Comparison of ENCODE assay signal across 8 mouse cellular contexts in the genomic region with DNA sequence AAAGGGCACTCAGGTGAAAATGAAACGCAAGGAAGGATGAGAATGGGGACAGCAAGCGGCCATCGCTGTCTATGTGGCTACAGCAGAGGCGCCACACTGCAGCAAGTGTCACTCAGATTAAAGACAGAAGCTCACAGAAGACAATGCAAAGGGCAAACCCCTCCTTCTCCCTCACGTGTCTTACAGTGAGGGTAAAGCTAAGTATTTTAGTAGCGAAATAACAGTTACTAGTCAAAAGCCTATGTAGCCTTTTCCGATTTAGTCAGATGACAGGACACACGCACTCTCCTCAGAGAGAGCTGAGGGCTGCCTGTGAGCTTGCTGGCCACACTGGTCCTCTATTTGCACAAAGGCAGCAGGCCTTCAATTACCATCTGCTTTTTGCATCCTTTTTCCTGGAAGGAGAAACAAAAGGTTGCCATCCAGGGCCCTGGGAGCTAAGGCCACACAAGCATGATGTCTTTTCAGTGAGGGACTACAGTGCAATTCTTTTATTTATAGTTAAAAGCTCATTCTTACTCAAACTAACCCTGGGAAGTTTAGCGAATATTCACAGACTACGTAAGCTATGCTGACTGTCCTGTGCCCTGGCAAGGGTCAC. TPM values are rescaled to one million over a fixed set of nuclear protein-coding genes. Genes with fewer than 3 reads are reported as not detected.
DNase-seq lines count a peak whose midpoint lies in the region; ATAC-seq and TF ChIP-seq lines count a peak whose summit lies in the region.

No protein-coding gene starts in this region.

- peak overlapping the region; percentile 51 for H3K27ac ChIP-seq in layer of hippocampus, adult 2 months
- H3K27ac ChIP-seq in forebrain, embryonic 11.5 days (ENCODE audit: low read depth, low read length), result peak overlapping the region; percentile 8; the same call in 1 of the 2 replicates
- peak overlapping the region; percentile 52 for H3K27ac ChIP-seq in intestine, embryonic 15.5 days
- H3K27ac ChIP-seq in neural tube, embryonic 15.5 days (replicated peaks), result peak overlapping the region; percentile 78

- no peak overlapping the region for H3K4me2 ChIP-seq in forebrain, embryonic 11.5 days (ENCODE audit: low read depth, low read length, severe bottlenecking)
- H3K4me2 ChIP-seq in intestine, embryonic 15.5 days (replicated peaks), result 0 out of 2 replicates have a peak overlapping the region, but pooled peaks have one; percentile 12
- H3K4me2 ChIP-seq in neural tube, embryonic 15.5 days, result no peak overlapping the region

- no peak overlapping the region for H3K4me3 ChIP-seq in layer of hippocampus, adult 2 months
- no peak overlapping the region for H3K4me3 ChIP-seq in forebrain, embryonic 11.5 days (ENCODE audit: low read depth, low read length)
- no peak overlapping the region for H3K4me3 ChIP-seq in intestine, embryonic 15.5 days (replicated peaks)
- no peak overlapping the region for H3K4me3 ChIP-seq in neural tube, embryonic 15.5 days (replicated peaks)

- H3K36me3 ChIP-seq in forebrain, embryonic 11.5 days (ENCODE audit: control insufficient read depth, insufficient read depth, low read length), result peaks cover 6% of the 10 kb centered on the region; the same call in 1 of the 2 replicates
- H3K36me3 ChIP-seq in intestine, embryonic 15.5 days, result peaks cover 18% of the 10 kb centered on the region
- H3K36me3 ChIP-seq in neural tube, embryonic 15.5 days, result peaks cover 53% of the 10 kb centered on the region

- peak; percentile 28; the same call in 1 of the 2 replicates for ATAC-seq in forebrain, embryonic 11.5 days (replicated peaks; ENCODE audit: low FRiP score)
- ATAC-seq in intestine, embryonic 15.5 days, result no peak
- ATAC-seq in neural tube, embryonic 15.5 days (ENCODE audit: low FRiP score), result peak; percentile 39; the same call in 1 of the 2 replicates

- no peak for TF ChIP-seq CTCF in layer of hippocampus, adult 2 months (conservative IDR thresholded peaks at IDR 0.05)

- H3K27me3 ChIP-seq in forebrain, embryonic 11.5 days (ENCODE audit: control insufficient read depth, insufficient read depth, low read length), result no peaks in the 10 kb centered on the region
- H3K27me3 ChIP-seq in intestine, embryonic 15.5 days (replicated peaks), result no peaks in the 10 kb centered on the region
- no peaks in the 10 kb centered on the region for H3K27me3 ChIP-seq in neural tube, embryonic 15.5 days (replicated peaks)

- peak overlapping the region; percentile 5; the same call in 1 of the 2 replicates for H3K9ac ChIP-seq in forebrain, embryonic 11.5 days (ENCODE audit: low read length)
- H3K9ac ChIP-seq in intestine, embryonic 15.5 days, result no peak overlapping the region; the same call in 1 of the 2 replicates
- H3K9ac ChIP-seq in neural tube, embryonic 15.5 days (replicated peaks), result no peak overlapping the region

- peaks cover 4% of the 10 kb centered on the region for H3K4me1 ChIP-seq in forebrain, embryonic 11.5 days (replicated peaks; ENCODE audit: control insufficient read depth, insufficient read depth, low read length)
- H3K4me1 ChIP-seq in intestine, embryonic 15.5 days (replicated peaks), result peaks cover 8% of the 10 kb centered on the region; the same call in 1 of the 2 replicates
- peaks cover 19% of the 10 kb centered on the region for H3K4me1 ChIP-seq in neural tube, embryonic 15.5 days

- no peak for DNase-seq in layer of hippocampus, adult 2 months (ENCODE audit: low spot score in 2 of 2)
- DNase-seq in layer of hippocampus, postnatal 36 days, result no peak
- no peak for DNase-seq in forebrain, embryonic 11.5 days (ENCODE audit: low spot score)
- no peak for DNase-seq in adipocyte (ENCODE audit: low spot score)
- DNase-seq in spleen, postnatal 4 days (ENCODE audit: low spot score in 2 of 2), result no peak
- DNase-seq in adrenal gland, adult 18-20 months (ENCODE audit: low spot score in 2 of 2), result no peak

- WGBS in forebrain, embryonic 11.5 days, result 36% methylated on average over 10 of the region's 10 CpGs
- WGBS in intestine, embryonic 15.5 days, result 71% methylated on average over 10 of the region's 10 CpGs
- WGBS in neural tube, embryonic 15.5 days, result 31% methylated on average over 10 of the region's 10 CpGs

- H3K9me3 ChIP-seq in forebrain, embryonic 11.5 days (ENCODE audit: control insufficient read depth, low read length), result no peaks in the 10 kb centered on the region
- H3K9me3 ChIP-seq in intestine, embryonic 15.5 days, result no peaks in the 10 kb centered on the region
- no peaks in the 10 kb centered on the region for H3K9me3 ChIP-seq in neural tube, embryonic 15.5 days (replicated peaks)

RNA-seq across cellular contexts. Expression of a gene that starts 58.3 kb away (rescaled TPM):
- 10 to 100 TPM; 18.4 to 19.3 TPM for total RNA-seq in layer of hippocampus, adult 2 months (2021)
- 10 to 100 TPM; 18.9 to 19.2 TPM for total RNA-seq in layer of hippocampus, postnatal 36 days (2021)
- 33.7 and 33.8 TPM in 2 replicates for polyA plus RNA-seq in forebrain, embryonic 11.5 days (2014; fragmentation: Nextera tagmentation; extraction: Ambion mirVana)
- 60.0 and 69.2 TPM in 2 replicates for polyA plus RNA-seq in intestine, embryonic 15.5 days (2015; fragmentation: Nextera tagmentation; extraction: Ambion mirVana)
- 29.4 and 32.6 TPM in 2 replicates for polyA plus RNA-seq in neural tube, embryonic 15.5 days (2015; fragmentation: Nextera tagmentation; extraction: Ambion mirVana)
- 10 to 100 TPM; 29.3 to 35.8 TPM for total RNA-seq in adrenal gland, adult 18-20 months (2021)

Comparison
In these comparisons a context has a peak if more than half of its experiments do, and no peak if none do; other contexts are left out.
1. H3K27ac ChIP-seq: peak in every context shown above with its lines; median percentile 78 in neural tube, embryonic 15.5 days; 52 in intestine, embryonic 15.5 days; 51 in layer of hippocampus, adult 2 months; 8 in forebrain, embryonic 11.5 days.